Mouse (Mus musculus): ENCODE measurements around the gene BC048403. TPM values are rescaled to one million over a fixed set of nuclear protein-coding genes. Genes with fewer than 3 reads are reported as not detected.
A peak's percentile ranks its signal among the peaks of the same experiment; 100 is the strongest.
"Not testable (repeated sequence)": the region's sequence is repeated elsewhere in the genome, so short reads cannot be mapped to it uniquely, and the experiment has no call there.

The BC048403 gene
- total RNA-seq, 4 experiments from 2014 or later = 1.5 to 2.0 (median 1.8) TPM

DNA sequence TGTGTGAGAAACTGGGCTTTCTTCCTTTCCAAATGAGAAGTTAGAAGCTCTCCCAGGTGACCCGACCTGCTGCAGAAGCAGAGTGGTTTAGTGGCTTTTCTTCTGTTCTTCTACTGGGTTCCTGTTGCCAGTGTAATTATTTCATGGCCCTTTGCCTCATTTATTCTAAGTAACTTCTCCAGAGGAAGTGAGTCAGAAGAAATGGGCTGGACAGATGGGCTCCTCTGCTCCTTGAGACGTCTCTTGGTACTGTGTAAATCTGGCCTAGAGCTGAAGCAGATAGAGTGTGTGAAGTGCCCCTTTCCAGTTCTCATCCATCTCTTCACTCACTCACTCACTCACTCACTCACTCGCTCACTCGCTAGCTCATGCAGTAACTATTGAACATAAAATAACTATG, 16.9 kb downstream of the BC048403 start:
- DNase-seq (ENCODE audit: low spot score) = no peak

- DNase-seq (ENCODE audit: low spot score) = no peak
Observed at GRCm38 (mm10) chr10:121759095-121759494, 19.4 kb downstream of the BC048403 start.

DNA sequence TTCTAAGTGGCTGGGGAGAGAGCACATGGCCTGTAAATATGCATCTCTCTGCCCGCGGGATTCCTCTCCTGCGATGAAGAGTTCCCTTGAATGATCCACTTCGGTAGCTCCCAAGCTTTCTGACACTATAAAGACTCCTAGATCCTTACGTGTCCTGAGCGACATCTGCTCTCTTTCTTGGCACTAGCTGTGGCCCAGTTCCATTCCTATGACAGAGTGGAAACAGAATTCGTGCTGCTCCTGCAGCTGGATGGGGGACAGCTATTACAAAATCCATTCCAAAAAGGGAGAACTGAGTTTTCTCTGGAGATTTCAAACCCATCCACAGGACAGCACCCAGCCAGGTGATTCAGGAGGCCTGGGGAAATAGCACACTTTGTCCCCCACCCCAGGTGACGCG, 22.4 kb downstream of the BC048403 start:
- no peak for DNase-seq (ENCODE audit: low spot score)

- DNase-seq (ENCODE audit: low spot score) = no peak
Observed at GRCm38 (mm10) chr10:121763191-121763590, 23.5 kb downstream of the BC048403 start.

GRCm38 (mm10) chr10:121764469-121765173, 24.9 kb downstream of the BC048403 start:
- no peak for DNase-seq (ENCODE audit: low spot score)

GRCm38 (mm10) chr10:121765174-121766057, 25.7 kb downstream of the BC048403 start:
- DNase-seq (ENCODE audit: low spot score) = no peak

DNA sequence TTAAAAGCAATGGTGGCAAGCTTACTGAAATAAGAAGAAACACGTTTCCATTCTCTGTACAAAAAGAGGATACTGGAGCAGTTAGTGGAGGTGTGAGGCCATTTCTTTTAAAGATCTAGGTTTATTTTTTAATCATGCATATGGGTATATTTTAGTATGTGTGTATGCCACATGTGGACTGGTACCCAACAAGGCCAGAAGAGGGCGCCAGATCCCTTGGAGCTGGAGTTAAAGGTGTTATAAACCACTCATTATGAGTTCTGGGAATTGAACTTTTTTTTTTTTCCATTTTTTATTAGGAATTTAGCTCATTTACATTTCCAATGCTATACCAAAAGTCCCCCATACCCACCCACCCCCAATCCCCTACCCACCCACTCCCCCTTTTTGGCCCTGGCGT, 27.6 kb downstream of the BC048403 start:
- not testable (repeated sequence) for DNase-seq (ENCODE audit: low spot score)

GRCm38 (mm10) chr10:121769711-121770110, 30.0 kb downstream of the BC048403 start:
- no peak for DNase-seq (ENCODE audit: low spot score)

DNA sequence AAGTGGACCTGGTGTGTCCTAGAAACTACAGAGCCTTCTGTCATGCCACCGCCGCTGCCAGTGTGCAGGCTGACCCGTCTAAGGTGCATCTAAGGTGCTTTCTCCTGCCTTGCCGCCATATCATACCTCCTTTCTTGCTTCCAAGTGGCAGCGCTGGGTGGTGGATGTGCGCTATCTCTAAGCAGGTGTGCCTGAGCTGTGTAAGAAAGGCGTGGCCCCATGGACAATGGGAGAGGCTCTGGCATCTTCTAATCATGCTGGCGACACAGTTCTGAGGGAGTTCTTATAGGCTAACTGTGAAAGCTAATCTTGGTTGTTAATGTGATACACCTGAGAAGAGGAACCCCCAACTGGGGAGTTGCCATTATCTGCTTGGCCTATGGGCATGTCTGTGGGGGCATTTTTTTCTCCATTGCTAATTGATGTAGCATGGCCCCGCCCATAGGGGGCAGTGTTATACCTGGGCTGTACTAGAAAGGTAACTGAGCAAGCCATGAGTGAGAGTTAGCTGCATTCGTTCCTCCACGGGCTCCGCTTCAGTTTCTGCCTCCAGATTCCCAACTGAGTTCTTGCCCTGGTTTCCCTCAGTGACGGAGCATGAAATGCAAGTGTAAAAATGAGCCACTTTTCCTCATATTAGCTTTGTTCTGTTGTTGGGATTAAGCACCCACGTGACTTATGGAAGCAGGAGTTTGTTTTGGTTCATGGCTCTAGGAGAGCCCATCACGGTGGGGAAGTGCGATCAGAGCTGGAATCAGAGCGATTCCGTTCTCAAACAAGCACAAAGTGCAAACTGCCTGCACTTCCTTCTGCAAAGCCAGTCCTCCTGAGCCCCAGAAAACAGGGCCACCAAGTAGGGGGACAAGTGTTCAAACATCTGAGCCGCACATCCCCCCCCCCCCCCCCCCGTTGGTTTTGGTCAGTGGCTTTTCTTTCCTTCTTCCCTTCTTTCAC, 31.2 kb downstream of the BC048403 start:
- no peak for DNase-seq (ENCODE audit: low spot score)

GRCm38 (mm10) chr10:121773813-121774212, 34.1 kb downstream of the BC048403 start:
- no peak for DNase-seq (ENCODE audit: low spot score)

DNA sequence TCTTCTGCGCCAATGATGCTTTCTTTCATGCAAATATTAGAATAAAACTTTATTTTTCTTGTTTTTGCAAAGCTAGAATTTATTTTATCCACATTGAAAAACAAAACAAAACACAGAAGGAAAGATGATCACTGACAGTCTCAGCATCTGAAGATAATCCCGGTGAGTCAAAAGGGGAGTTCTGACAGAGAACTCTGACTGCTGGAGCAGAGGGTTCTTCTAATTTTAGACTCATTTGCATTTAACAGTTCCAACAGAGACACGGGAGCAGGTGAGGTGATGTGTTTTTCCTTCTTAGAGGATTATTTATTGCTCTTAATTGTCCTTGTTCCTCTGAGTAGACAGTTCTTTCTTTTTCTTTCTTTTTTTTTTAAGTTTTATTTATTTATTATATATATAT, 36.3 kb downstream of the BC048403 start:
- DNase-seq (ENCODE audit: low spot score) = no peak

DNA sequence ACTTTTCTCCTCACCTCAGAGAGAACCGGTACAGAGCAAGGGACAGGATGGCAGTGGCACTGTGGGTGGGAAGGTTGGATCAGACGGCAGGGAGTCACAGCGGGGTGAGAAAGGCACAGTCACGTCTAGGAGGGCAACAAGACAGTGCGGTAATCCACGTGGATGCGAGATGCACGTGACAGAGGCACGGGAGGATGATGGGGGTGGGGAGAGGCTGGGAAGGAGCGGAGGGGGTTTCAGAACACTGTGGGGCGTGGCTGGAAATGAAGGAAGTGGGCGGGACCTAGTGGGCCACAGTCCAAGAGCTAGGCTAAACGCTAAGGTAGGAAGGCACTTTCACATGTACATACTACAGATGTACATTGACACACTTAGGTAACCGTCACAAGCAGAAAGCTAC, 41.4 kb downstream of the BC048403 start:
- DNase-seq (ENCODE audit: low spot score) = peak; percentile 21

DNA sequence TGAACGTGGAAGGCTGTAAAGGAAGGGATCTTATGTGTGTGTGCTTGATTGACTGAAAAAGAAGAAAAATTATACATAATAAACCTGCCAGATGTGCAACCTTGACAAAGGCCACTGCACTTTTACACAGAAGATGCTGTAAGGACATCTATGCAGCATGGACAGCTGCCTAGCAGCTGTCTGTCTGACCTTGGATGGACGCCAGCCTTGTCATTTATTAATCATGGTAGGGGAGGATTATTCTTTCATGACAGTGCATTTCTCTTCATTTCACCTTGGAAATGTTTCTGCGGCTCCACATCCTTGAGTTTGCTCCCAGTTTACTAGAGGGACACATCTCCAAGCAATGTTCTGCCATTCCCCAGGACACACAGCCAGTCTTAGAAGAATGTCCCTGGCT, 48.8 kb downstream of the BC048403 start:
- DNase-seq (ENCODE audit: low spot score) = no peak

GRCm38 (mm10) chr10:121790078-121790477, 50.3 kb downstream of the BC048403 start:
- no peak for DNase-seq (ENCODE audit: low spot score)

DNA sequence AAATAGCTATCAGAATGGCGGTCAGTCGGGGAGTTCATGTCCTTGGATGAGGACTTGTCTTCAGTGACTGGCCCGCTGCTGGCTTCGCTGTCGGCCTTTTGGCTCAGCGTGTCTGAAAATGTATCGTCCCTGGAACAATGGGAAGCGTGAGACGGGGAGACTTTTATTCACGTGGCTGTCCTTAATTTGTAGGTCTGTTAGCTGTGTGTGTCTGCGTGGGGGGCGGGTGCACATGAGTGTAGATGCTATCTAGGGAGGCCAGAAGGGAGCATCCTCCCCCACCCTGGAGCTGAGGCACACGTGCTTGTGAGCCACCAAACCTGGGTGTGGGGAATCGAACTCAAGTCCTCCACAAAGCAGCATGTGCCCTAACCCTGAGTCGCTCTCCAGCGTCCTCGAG, 52.9 kb downstream of the BC048403 start:
- DNase-seq (ENCODE audit: low spot score) = no peak

DNA sequence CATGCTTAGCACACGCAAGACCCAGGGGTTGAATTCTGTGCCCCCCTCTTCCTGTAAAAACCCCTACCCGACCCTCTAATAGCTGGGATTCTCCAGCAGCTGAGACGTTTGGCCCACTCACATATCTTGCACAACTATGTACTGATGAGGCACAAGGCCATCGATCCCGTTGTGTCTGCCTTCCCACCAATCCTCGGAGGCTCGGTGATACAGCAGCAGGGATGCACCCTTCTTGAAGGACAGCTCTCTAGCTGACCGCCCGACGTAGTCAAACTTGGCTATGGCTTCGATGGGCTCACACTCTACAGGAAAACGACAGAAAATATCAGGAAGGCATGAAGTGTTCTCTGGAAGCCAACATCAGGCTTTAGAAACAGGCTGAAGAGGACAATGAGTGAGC, 54.7 kb downstream of the BC048403 start:
- no peak for DNase-seq (ENCODE audit: low spot score)

DNA sequence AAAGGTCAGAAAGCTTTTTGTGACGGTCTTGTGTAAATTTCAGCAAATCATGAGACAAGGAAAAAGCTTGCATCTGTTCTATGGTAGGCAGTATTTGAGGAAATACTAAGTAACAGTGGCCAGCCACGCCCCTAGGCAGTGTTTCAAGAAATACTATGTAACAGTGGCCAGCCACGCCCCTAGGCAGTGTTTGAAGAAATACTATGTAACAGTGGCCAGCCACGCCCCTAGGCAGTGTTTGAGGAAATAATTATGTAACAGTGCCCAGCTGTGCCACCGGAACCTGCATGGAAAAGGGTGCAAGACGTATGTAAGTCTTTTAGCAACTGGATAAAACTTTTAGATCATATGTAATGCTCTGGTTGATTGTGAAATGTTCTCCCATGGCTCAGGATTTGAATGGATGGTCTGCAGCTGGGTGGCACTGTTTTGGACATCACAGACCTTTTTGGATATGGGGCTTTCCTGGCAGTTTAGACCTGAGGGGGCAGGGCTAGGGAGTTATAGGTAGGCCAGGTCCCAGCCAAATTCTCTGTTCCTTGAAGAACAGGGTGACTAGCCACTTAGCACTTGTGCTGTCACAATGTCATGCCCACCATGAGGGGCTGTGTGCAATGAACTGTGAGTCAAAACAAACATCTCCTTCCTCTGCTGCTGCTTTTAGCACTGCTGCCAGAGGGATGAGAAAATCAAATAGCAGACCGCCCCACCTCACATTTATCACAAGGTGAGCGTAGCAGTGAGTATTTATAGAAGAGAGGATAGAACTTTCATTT, 56.5 kb downstream of the BC048403 start:
- DNase-seq (ENCODE audit: low spot score) = peak; percentile 8

- DNase-seq (ENCODE audit: low spot score) = no peak
Observed at GRCm38 (mm10) chr10:121800041-121800440, 60.3 kb downstream of the BC048403 start.

All from heart, adult 8-10 months (tissue).